Mouse (Mus musculus) erythroblast, embryonic 14.5 days (primary cell): ENCODE results near the gene Insig2.

Experiments
- GATA1 ChIP-seq: IDR thresholded peaks from 2 replicates; pipeline ENCODE4 v1.6.1; 2012; ENCODE audit warnings: low read length, inconsistent platforms, mixed read lengths
- TAL1 ChIP-seq: IDR thresholded peaks from 3 replicates; pipeline ENCODE4 v1.6.1; 2012; ENCODE audit warnings: low read length, inconsistent platforms, mixed read lengths

DNA sequence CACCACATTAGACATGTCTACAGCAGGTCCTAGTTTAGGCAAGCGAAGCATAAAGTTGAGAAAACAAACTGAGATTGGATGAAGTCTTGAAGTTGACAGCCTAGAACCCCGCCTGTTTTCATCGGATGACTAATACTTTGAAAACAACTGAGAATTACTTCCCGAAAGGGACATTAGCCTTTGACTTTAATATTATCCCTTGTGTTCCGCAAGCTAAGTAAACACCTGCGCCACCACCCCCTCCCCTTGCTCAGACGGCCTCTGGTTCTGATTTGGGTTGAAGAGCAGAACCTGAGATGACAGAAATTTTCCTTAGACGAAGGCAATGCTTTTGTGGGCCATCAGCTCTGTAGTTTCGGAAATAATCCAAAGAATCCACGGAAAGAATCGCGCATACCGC lies 18.2 kb upstream of the Insig2 start:
- TF ChIP-seq GATA1, result no peak
- no peak for TF ChIP-seq TAL1
